Mouse (Mus musculus) lung, postnatal 14 days (tissue): ENCODE results near the gene B3gntl1.
"Not testable (repeated sequence)": the region's sequence is repeated elsewhere in the genome, so short reads cannot be mapped to it uniquely, and the experiment has no call there.

Experiments used
- DNase-seq: peaks from one replicate; pipeline ENCODE4 v3.0.0; 2021

Gene B3gntl1

DNA sequence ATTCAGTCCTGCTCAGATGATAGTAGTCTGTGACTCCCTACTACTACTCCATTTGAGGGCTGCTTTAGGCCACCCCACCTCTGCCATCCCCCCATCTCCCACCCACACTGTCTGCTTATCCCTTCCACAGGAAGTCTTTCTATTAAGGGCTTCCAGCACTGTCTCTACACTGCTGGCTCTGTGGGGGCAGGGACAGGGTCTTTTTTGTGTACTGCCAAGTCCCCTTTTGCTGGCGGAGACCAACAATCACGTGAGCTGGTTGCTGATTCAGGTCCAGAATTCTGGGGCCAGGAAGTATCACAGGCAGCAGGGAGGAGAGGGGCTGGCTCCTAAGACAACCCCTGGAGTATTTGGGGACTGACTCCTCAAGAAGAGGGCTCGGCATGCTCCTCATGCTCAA is 10.3 kb upstream of the B3gntl1 start:
- no peak for DNase-seq

DNA sequence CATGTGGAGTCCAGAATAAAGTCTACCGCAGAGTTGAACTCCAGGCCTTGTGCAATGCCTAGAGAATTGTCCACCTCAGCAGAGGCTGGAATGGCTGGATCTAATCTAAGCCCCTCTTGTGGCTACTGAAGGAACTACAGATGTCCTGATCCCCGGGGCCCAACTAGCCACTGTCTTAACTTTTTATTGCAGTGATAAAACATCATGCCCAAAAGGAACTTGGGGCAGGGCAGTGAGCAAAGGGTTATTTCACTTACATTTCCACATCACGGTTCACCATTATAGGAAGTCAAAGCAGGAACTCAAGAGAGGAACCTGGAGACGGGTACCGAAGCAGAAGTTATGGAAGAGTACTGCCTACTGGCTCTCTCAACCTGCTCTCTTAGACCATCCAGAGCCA is 7.8 kb upstream of the B3gntl1 start:
- DNase-seq, result peak; percentile 55

DNA sequence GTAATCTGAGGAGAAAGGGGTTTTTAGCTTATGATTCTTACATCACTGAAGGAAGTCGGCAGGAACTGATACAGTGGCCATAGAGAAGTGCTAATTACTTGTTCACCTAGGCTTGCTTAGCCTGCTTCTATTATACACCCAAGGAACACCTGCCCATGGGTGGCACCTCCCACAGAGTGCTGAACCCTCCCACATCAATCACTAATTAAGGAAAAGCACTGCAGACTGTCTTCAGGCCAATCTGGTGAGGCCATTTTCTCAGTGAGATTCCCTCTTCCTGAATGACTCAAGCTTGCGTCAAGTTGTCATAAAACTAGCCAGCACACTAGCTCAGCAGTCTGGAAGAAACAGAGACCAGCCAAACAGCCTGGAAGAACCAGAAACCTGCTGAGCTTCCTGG is 6.6 kb upstream of the B3gntl1 start:
- no peak for DNase-seq

DNA sequence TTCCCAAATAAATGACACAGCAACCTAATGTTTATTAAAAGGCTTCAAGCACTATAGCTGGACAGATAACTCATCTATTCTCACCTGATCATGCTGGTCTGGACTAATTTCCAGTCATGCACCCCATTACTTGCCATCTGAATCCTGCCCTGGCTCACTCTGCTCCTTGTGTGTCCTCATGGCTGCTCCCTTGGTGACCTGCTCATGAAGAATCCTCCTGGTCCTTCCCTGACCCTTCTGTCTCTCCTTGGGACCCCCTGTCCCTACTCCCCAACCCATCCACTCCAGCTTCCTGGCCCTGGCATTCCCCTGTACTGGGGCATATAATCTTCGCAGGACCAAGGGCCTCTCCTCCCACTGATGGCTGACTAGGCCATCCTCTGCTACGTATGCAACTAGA is 3.9 kb upstream of the B3gntl1 start:
- no peak for DNase-seq

GRCm38 (mm10) chr11:121673629-121674028 is 676 bp upstream of the B3gntl1 start:
- no peak for DNase-seq

DNA sequence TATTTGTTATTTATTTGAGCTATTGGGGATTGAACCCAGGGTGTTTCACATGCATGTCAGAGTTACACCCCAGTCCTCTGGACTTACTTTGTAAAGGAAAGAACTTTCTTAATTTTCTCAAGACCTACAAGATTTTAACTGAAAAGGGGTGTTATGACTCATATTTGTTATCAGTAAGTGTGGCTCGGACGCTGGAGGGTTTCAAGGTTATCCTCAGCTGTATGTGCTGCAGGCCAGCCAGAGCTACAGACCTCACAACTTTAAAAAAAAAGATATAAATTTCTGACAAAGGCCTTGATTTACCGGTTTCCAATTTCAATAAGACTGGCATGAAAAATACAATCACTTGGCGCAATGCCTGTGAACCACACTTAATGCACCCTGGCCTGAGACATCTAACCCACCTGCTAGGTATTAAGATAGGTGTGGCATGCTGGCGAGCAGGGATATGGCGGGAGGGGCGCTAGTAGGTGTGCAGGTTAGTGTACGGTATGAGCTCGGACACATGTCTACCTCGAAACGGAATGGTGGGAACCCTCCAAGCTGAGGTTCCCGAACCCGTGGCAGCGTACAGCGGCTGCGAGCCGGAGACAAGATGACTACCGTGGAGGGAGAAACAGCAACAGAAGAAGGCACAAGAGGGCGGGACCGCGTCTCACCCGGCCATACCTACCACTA is 502 bp downstream of the B3gntl1 start:
- no peak for DNase-seq

- DNase-seq, result no peak
Observed at GRCm38 (mm10) chr11:121670926-121671325, 2.0 kb downstream of the B3gntl1 start.

DNA sequence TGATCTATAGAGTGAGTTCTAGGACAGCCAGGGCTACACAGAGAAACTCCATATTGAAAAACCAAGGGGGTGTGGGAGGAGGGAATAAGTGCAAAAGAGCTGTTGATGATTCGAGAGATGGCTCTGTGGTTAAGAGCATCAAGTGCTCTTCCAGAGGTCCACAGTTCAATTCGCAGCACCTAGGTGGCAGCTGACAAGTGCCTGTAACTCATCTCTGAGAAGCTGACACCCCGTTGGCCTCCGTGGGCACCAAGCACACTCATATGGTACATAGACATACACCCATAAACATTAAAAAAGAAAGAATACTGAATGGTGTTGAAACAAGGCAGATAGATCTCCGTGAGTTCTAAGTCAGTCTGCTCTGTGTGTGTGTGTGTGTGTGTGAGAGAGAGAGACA is 4.2 kb downstream of the B3gntl1 start:
- DNase-seq, result no peak

GRCm38 (mm10) chr11:121667541-121667940 is 5.4 kb downstream of the B3gntl1 start:
- DNase-seq, result no peak

- no peak for DNase-seq
Observed at GRCm38 (mm10) chr11:121661116-121661515, 11.8 kb downstream of the B3gntl1 start.

GRCm38 (mm10) chr11:121660604-121661003 is 12.3 kb downstream of the B3gntl1 start:
- not testable (repeated sequence) for DNase-seq

DNA sequence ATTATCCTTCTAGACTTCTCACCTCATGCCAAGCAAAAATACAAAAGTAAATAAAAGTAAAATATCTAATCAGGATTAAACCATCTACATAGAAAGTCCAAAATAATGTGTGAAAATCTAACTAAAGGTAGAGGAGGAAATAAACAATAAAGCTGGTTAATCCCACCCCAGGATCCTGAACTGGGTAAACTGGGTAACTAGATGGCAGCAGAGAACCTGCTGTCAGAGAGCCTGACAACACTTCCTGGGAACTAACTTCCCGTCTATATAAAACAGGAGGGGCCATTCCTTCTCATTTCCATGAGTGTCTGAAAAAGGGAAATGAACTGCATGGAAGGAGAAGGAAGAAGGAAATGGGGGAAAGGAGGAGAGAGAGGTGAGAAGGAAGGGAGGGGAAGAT is 14.8 kb downstream of the B3gntl1 start:
- DNase-seq, result no peak

DNA sequence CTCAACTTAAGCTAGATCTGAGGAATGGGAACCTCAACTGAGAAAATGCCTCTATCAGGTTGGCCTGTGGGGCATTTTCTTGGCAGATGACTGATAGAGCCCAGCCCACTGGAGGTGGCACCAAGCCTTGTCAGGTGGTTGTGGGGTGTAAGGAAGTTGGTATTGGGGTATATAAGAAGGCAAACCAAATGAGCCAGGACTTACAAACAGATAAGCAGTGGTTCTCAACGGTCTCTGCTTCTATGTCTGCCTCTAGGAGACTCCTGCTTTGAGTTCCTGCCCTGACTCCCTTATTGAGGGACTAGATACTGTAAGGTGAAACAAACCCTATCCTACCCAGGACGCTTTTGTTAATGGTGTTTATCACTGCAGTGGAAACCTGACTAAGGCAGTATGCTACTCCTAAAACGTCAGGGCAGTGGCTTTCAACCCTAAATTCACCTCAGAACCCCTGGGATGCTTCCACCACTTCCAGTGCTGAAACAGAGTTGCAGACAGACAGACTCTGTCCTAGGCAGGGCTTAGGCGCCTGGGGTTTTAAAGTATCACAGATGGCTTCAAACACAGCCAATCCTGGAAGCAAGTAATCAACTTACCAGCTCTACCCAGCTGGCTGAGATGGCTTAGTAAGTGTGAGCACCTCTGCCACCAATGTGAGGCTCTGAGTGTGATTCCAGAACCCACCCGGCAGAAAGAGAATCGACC is 17.0 kb downstream of the B3gntl1 start:
- no peak for DNase-seq

DNA sequence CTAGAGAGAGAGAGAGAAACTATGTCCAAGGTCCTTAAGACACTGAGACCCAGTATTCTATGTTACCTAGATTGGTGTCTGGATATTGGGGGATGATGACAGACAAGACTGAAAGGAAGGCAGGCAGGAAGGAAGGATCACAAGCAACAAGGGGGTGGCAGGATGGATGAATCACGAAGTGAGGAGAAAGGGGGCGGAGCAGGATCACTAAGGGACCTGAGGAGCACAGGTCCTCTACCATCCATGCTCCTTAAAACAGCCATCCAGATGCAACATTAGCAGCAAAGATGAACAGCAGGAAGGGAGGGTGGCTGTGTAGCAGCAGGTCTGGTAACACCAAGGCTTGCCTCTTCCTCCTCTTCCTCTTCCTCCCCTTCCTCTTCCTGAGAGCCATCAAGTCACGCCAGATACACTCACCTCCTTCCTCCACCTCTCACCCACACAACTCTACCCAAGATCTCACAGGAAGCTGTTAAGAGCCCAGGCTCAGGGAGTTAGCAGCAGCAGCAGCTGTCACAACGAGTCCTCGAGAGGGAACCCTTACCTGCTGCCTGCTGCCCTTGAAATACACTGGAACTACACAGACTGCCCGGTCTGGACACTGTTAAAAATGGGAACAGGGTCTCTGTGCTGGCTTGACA is 17.7 kb downstream of the B3gntl1 start:
- DNase-seq, result no peak

- no peak for DNase-seq
Observed at GRCm38 (mm10) chr11:121654406-121654945, 18.5 kb downstream of the B3gntl1 start.

DNA sequence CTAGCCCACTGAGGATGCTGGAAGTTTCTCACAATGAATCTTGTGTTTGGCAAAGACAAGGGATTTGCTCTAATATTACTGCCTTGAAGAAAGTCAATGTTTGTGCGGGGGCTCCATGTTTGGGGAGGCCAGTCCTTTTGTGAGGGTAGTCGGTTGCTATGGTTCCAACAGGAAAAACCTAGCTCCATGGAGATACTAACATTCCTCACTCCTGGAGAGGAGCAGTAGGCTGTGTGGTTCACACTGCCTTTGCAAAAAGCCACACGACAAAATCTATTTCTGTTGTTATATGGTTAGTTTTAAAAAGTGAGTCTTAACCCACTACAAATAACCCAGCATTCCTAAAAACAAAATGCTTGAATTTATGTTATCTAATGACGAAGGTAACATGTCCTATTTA is 19.3 kb downstream of the B3gntl1 start:
- no peak for DNase-seq

- peak; percentile 84 for DNase-seq
Observed at GRCm38 (mm10) chr11:121652547-121653305, 20.2 kb downstream of the B3gntl1 start.

DNA sequence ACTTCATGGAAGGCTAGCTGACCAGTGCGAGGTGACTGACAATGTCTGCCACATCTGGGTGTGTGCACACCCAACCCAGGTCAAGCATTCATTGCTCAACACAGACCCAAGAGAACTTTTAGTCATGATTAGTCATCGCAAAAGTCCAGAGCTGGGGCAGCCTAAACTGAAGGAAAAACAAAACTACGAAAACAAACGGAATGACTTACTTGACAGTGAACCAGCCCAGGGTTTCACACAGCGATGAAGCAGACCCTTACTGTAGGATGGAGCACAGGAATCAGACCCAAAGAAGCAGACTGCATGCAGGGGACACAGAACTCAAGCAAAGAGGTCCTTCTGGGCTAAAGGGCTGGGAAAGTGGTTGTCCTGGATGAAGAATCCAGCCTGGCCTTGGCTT is 21.0 kb downstream of the B3gntl1 start:
- DNase-seq, result no peak

DNA sequence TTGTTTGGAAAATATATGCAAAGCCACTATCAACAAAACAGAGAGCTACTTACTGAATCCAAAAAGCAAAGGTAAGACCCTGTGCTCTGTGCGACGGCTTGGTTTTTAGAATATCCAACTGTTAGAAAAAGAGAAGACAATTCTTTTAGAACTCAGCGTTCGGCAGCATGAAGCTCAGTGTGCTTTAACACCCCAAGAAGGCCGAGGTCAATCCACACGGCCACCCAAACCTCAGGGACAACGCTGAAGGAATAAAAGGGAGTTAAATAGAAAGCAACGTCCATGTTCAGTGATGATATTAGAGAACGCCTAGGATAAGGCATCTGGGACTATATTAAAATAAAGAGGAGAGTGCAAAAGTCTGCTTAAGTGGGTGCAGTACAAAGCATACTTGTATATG is 21.4 kb downstream of the B3gntl1 start:
- DNase-seq, result no peak

- no peak for DNase-seq
Observed at GRCm38 (mm10) chr11:121650668-121651067, 22.3 kb downstream of the B3gntl1 start.

- peak; percentile 42 for DNase-seq
Observed at GRCm38 (mm10) chr11:121649900-121650299, 23.1 kb downstream of the B3gntl1 start.

GRCm38 (mm10) chr11:121648166-121648565 is 24.8 kb downstream of the B3gntl1 start:
- no peak for DNase-seq

DNA sequence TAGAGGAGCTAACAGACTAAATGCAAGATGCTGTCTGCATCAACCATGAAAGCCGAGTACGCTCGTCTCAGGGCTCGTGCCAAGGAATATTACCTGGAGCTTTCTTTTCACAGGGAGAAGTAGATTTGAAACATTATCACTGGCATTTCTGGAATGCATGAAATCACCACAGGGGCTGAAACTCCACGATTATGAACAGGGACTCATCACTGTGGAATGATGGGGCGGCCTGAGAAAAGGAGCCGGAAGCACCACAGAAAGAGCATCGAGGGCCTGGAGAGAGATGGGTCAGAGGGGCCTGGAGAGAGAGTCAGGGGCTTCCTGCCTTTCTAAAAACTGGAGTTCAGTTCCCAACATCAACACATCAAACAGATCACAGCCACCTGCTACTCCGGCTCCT is 25.6 kb downstream of the B3gntl1 start:
- no peak for DNase-seq
